Mouse (Mus musculus) kidney, adult 2 months (tissue): Measurements from ENCODE around the gene Slc13a3. TPM values are rescaled to one million over a fixed set of nuclear protein-coding genes. Genes with fewer than 3 reads are reported as not detected.

ENCODE experiments used
- DNase-seq: peaks from one replicate; pipeline ENCODE4 v3.0.0; 2021
- H3K27ac ChIP-seq: fragments of 200-500 bp; 2 replicates; pipeline ENCODE4 v1.5.1; 2012; ENCODE audit warnings: low read depth, low read length, control low read depth, inconsistent platforms; ENCODE audit not compliant: insufficient read depth
- H3K27me3 ChIP-seq: fragments of 200-500 bp; replicated peaks from 2 replicates; pipeline ENCODE4 v1.6.1; 2012; ENCODE audit warnings: mild to moderate bottlenecking, moderate library complexity, low read length, inconsistent platforms; ENCODE audit not compliant: control insufficient read depth, insufficient read depth
- H3K36me3 ChIP-seq: fragments of 200-500 bp; 2 replicates; pipeline ENCODE4 v1.6.1; 2012; ENCODE audit warnings: mild to moderate bottlenecking, moderate library complexity, low read length, inconsistent platforms; ENCODE audit not compliant: control insufficient read depth, insufficient read depth
- H3K4me1 ChIP-seq: fragments of 200-500 bp; 2 replicates; pipeline ENCODE4 v1.6.1; 2011; ENCODE audit warnings: low read length; ENCODE audit not compliant: control insufficient read depth, insufficient read depth
- H3K4me3 ChIP-seq: fragments of 200-500 bp; 2 replicates; pipeline ENCODE4 v1.5.1; 2011; ENCODE audit warnings: mild to moderate bottlenecking, low read depth, low read length, control low read depth; ENCODE audit not compliant: insufficient read depth
- CTCF ChIP-seq: fragments of 200-500 bp; conservative IDR thresholded peaks from 2 replicates; pipeline ENCODE4 v1.5.1; 2011; ENCODE audit warnings: low read depth, mild to moderate bottlenecking, control low read depth, low read length, moderate library complexity, mixed read lengths; ENCODE audit not compliant: insufficient read depth, insufficient read length
- POLR2A ChIP-seq: fragments of 200-500 bp; IDR thresholded peaks from one replicate; pipeline ENCODE4 v1.6.1; 2011; ENCODE audit warnings: low read depth, low read length, control low read depth
- WGBS: fragments of 180-500 bp; shearing (Covaris S2); methylation state at CpG from one replicate; pipeline ENCODE4 v1.1.7; 2018; 5-methylcytosine and 5-hydroxymethylcytosine counted together
- polyA plus RNA-seq: library from polyadenylated mRNA; depleted of rRNA; stranded (reverse); fragments of >200 nt; gene quantifications from 2 replicates; pipeline ENCODE4 v1.2.3, GENCODE M21; 2012

Slc13a3 gene
- polyA plus RNA-seq, 1 experiment: 584 TPM

DNA sequence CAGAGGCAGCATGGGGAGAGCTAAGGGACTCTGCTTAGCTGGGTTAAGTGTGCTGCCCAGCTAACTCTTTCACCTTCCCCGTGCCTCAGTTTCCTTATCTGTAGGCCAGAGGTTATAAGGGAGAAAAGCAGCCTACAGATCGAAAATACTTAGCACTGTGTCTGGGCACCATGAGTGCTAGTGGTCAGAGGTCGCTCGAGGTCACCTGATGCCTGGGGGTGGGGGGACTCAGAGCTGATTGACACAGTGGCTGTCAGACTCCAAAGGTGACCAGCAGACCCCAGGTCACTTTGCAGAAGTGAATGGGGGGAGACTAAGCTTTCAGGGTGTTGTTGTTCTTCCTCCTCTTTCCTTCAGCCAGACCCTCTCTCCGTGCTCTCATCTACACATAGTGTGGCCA, 58.7 kb downstream of the Slc13a3 start:
- no peaks in the 10 kb centered on the region for H3K36me3 ChIP-seq
- DNase-seq: no peak
- H3K27ac ChIP-seq: no peak overlapping the region
- H3K4me3 ChIP-seq: no peak overlapping the region
- TF ChIP-seq CTCF (no peak), POLR2A (no peak)
- WGBS: 79% methylated on average over 5 of the region's 5 CpGs
- H3K27me3 ChIP-seq: no peaks in the 10 kb centered on the region
- 0 out of 2 replicates have a peak, but pooled peaks cover 2% of the 10 kb centered on the region for H3K4me1 ChIP-seq

DNA sequence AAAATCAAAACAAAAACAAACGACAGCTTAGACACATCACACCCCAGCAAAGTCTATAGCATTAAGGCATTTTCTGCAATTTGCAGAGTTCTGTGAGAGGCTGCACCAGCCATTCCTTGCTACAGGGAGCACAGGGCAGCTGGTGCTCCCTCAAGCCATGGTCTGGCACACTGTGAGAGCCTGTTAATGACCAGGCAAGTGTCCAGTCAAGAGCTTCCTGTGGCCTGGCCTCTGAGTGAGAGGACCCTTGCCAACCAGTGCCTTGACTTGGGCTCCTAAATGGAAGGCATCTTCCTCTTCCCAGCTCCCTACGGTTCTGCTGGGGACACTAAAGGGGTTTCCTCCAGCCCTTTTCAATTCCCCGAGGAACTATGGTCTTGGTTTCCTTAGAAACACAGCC, 59.1 kb downstream of the Slc13a3 start:
- no peaks in the 10 kb centered on the region for H3K36me3 ChIP-seq
- H3K4me3 ChIP-seq: no peak overlapping the region
- WGBS: 43% methylated on average over 3 of the region's 3 CpGs
- DNase-seq: no peak
- no peak overlapping the region for H3K27ac ChIP-seq
- H3K27me3 ChIP-seq: no peaks in the 10 kb centered on the region
- H3K4me1 ChIP-seq: 0 out of 2 replicates have a peak, but pooled peaks cover 2% of the 10 kb centered on the region
- TF ChIP-seq CTCF: no peak
- TF ChIP-seq POLR2A: no peak

GRCm38 (mm10) chr2:165407700-165408301, 65.2 kb downstream of the Slc13a3 start:
- no peak for TF ChIP-seq POLR2A
- peak; percentile 83 for TF ChIP-seq CTCF
- DNase-seq: peak; percentile 66
- WGBS: 37% methylated on average over 10 of the region's 10 CpGs

DNA sequence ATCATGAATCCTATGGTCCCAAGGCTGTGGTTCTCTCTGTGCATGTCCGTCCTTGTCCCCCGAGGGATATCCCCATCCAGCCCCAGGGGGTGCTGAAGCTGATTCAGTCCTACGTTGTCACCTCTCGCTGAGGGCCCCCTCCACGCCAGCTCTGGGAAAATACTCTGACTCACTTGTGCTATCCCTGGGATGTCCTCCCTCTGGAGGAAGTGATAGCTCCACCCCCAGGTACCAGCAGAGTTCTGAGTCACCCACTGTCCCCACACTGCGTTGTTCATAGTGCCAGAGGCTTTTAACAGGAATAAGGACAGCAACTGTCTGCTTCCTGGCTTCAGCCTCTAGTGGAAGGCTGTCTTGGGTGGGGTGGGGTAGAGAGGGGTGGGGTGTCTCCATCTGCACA, 67.7 kb downstream of the Slc13a3 start:
- DNase-seq: no peak
- Histone ChIP-seq H3K36me3 (no peaks in the 10 kb centered on the region), H3K4me1 (no peaks in the 10 kb centered on the region), H3K27me3 (no peaks in the 10 kb centered on the region), H3K4me3 (no peak overlapping the region), H3K27ac (no peak overlapping the region)
- WGBS: 64% methylated on average over 6 of the region's 6 CpGs
- TF ChIP-seq CTCF: no peak
- no peak for TF ChIP-seq POLR2A

More at GRCm38 (mm10) chr2:165407700-165408301, 65.2 kb downstream of the Slc13a3 start:
- Histone ChIP-seq H3K4me1 (no peaks in the 10 kb centered on the region), H3K27me3 (no peaks in the 10 kb centered on the region), H3K4me3 (no peak overlapping the region), H3K36me3 (no peaks in the 10 kb centered on the region), H3K27ac (no peak overlapping the region)

GRCm38 (mm10) chr2:165404951-165405350, 68.1 kb downstream of the Slc13a3 start:
- Histone ChIP-seq H3K4me3 (no peak overlapping the region), H3K27me3 (no peaks in the 10 kb centered on the region), H3K36me3 (no peaks in the 10 kb centered on the region), H3K27ac (no peak overlapping the region), H3K4me1 (no peaks in the 10 kb centered on the region)
- WGBS: 48% methylated on average over 9 of the region's 9 CpGs
- TF ChIP-seq CTCF: no peak
- no peak for TF ChIP-seq POLR2A
- peak; percentile 18 for DNase-seq

- Histone ChIP-seq H3K4me3 (no peak overlapping the region), H3K27ac (no peak overlapping the region), H3K4me1 (no peaks in the 10 kb centered on the region), H3K27me3 (no peaks in the 10 kb centered on the region), H3K36me3 (no peaks in the 10 kb centered on the region)
- TF ChIP-seq CTCF: no peak
- no peak for TF ChIP-seq POLR2A
- WGBS: 84% methylated on average over 15 of the region's 15 CpGs
- no peak for DNase-seq
Observed at GRCm38 (mm10) chr2:165398164-165398785, 74.8 kb downstream of the Slc13a3 start.

DNA sequence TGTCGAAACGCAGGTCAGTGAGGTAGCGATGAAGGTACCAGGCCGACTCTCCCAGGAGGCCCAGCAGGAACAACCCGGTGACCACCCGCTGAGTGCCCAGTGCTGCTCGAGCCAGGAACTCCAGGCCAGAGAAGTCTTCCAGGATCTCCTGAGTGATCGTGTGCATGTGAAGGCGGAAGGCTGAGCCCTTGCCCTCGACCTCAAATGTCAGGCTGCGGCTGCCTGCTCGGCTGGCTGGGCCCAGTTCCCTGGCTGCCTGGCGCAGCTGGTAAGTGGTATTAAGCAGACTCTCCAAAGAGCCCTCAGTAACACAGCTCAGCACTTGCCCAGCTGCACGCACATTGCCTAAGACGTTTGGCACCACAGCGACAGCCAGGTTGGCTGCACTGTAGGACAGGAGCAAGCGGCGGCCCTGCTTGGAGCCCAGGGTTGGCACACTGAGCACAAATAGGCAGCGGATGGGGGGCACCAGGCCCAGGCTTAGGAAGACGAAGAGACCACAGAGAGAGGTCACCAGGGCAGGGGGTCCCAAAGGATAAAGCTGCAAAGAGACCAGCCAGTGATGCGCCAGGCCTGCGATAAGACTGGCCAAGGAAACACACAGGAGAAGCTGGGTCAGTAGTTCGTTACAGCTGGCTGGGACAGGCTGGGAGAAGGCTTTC, 75.4 kb downstream of the Slc13a3 start:
- H3K36me3 ChIP-seq: no peaks in the 10 kb centered on the region
- no peak overlapping the region for H3K27ac ChIP-seq
- no peak for TF ChIP-seq POLR2A
- no peak for TF ChIP-seq CTCF
- H3K27me3 ChIP-seq: no peaks in the 10 kb centered on the region
- 70% methylated on average over 23 of the region's 23 CpGs for WGBS
- no peak overlapping the region for H3K4me3 ChIP-seq
- no peak for DNase-seq
- H3K4me1 ChIP-seq: no peaks in the 10 kb centered on the region
